ENCODE assay signal across 19 mouse cellular contexts in genomic region chr3:19056623-19057022, GRCm38 (mm10).
DNase-seq lines count a peak whose midpoint lies in the region; ATAC-seq lines count a peak whose summit lies in the region.
"Had no signal": no experiment of that assay in that cellular context is flagged by ENCODE, and none has a peak within 500 bp of the region (broad histone marks: within the 10 kb centered on the region; RNA-seq: fewer than 3 reads in every experiment).

No protein-coding gene starts in this region.

- no peak overlapping the region for H3K27ac ChIP-seq in heart, embryonic 14.5 days (replicated peaks in 1 of 2; ENCODE audit: control insufficient read depth in 1 of 2, insufficient read depth in 1 of 2, low read depth in 2 of 2, low read length in 2 of 2)
- no peak overlapping the region for H3K27ac ChIP-seq in midbrain, embryonic 15.5 days
- no peak overlapping the region for H3K27ac ChIP-seq in midbrain, embryonic 13.5 days
- H3K27ac ChIP-seq in intestine, embryonic 16.5 days (ENCODE audit: low read length) = no peak overlapping the region
- H3K27ac ChIP-seq: embryonic facial prominence, embryonic 13.5 days; heart, adult 2 months; kidney, postnatal 0 days; liver, embryonic 13.5 days had no signal

- H3K4me3 ChIP-seq in heart, embryonic 14.5 days (ENCODE audit: control insufficient read depth in 1 of 2, insufficient read depth in 1 of 2, low read depth in 1 of 2, low read length in 2 of 2) = no peak overlapping the region
- no peak overlapping the region for H3K4me3 ChIP-seq in midbrain, embryonic 15.5 days
- H3K4me3 ChIP-seq in midbrain, embryonic 13.5 days (replicated peaks) = no peak overlapping the region
- H3K4me3 ChIP-seq in intestine, embryonic 16.5 days (ENCODE audit: low read length) = no peak overlapping the region
- H3K4me3 ChIP-seq: embryonic facial prominence, embryonic 13.5 days; heart, adult 2 months; liver, embryonic 13.5 days; megakaryocyte, embryonic 14.5 days had no signal

- intact Hi-C loops in heart, postnatal 36 days (cut with DNase I) = no loop called here

- H3K27me3 ChIP-seq in heart, embryonic 14.5 days (ENCODE audit: control insufficient read depth, insufficient read depth, low read length) = no peaks in the 10 kb centered on the region
- H3K27me3 ChIP-seq in midbrain, embryonic 15.5 days (replicated peaks) = no peaks in the 10 kb centered on the region
- no peaks in the 10 kb centered on the region for H3K27me3 ChIP-seq in midbrain, embryonic 13.5 days
- H3K27me3 ChIP-seq in intestine, embryonic 16.5 days (replicated peaks; ENCODE audit: control insufficient read depth, insufficient read depth, low read length) = peaks cover 2% of the 10 kb centered on the region; the same call in 1 of the 2 replicates
- H3K27me3 ChIP-seq: CH12.LX; liver, embryonic 13.5 days had no signal

- H3K36me3 ChIP-seq in heart, embryonic 14.5 days (ENCODE audit: control insufficient read depth, insufficient read depth, low read length) = no peaks in the 10 kb centered on the region
- H3K36me3 ChIP-seq in midbrain, embryonic 15.5 days (replicated peaks) = no peaks in the 10 kb centered on the region
- no peaks in the 10 kb centered on the region for H3K36me3 ChIP-seq in midbrain, embryonic 13.5 days
- no peaks in the 10 kb centered on the region for H3K36me3 ChIP-seq in intestine, embryonic 16.5 days (ENCODE audit: control insufficient read depth, insufficient read depth, low read length)
- H3K36me3 ChIP-seq: embryonic facial prominence, embryonic 13.5 days; liver, embryonic 13.5 days had no signal

- whole genome bisulfite sequencing in heart, embryonic 14.5 days = 31% methylated on average over 9 of the region's 9 CpGs
- 11% methylated on average over 9 of the region's 9 CpGs for WGBS in midbrain, embryonic 15.5 days
- WGBS in midbrain, embryonic 13.5 days = 17% methylated on average over 9 of the region's 9 CpGs
- 19% methylated on average over 9 of the region's 9 CpGs for WGBS in intestine, embryonic 16.5 days

- DNase-seq in embryo, embryonic 11 days = peak; percentile 13
- DNase-seq in embryo, embryonic 9.5 days (ENCODE audit: extremely low spot score) = no peak
- no peak for DNase-seq in heart, postnatal 36 days
- DNase-seq in forelimb bud, embryonic 11.5 days (ENCODE audit: low read depth, low spot score) = peak; percentile 6
- DNase-seq: cerebellum, adult 11 months; cerebellum, postnatal 36 days; heart, adult 2 months; kidney, adult 11 months; left cerebral cortex, postnatal 4 days; liver, embryonic 13.5 days; thymus, adult 2 months had no signal

- peaks cover 0 to 3% of the 10 kb centered on the region in 2 experiments; a peak in 2 of 4 replicates for H3K4me1 ChIP-seq in heart, embryonic 14.5 days (ENCODE audit: control insufficient read depth in 2 of 2, insufficient read depth in 2 of 2, low read length in 2 of 2)
- peaks cover 4% of the 10 kb centered on the region; the same call in 1 of the 2 replicates for H3K4me1 ChIP-seq in midbrain, embryonic 15.5 days
- peaks cover 13% of the 10 kb centered on the region; the same call in 1 of the 2 replicates for H3K4me1 ChIP-seq in midbrain, embryonic 13.5 days (replicated peaks)
- no peaks in the 10 kb centered on the region for H3K4me1 ChIP-seq in intestine, embryonic 16.5 days (ENCODE audit: control insufficient read depth, insufficient read depth, low read length)
- H3K4me1 ChIP-seq: embryonic facial prominence, embryonic 13.5 days; liver, embryonic 13.5 days; megakaryocyte, embryonic 14.5 days had no signal

- no peaks in the 10 kb centered on the region for H3K9me3 ChIP-seq in heart, embryonic 14.5 days (ENCODE audit: control insufficient read depth, low read length)
- H3K9me3 ChIP-seq in midbrain, embryonic 15.5 days = no peaks in the 10 kb centered on the region
- H3K9me3 ChIP-seq in midbrain, embryonic 13.5 days = no peaks in the 10 kb centered on the region
- no peaks in the 10 kb centered on the region for H3K9me3 ChIP-seq in intestine, embryonic 16.5 days (ENCODE audit: control insufficient read depth, low read length)
- H3K9me3 ChIP-seq: embryonic facial prominence, embryonic 13.5 days; liver, embryonic 13.5 days; megakaryocyte, embryonic 14.5 days had no signal

- H3K4me2 ChIP-seq in heart, embryonic 14.5 days (ENCODE audit: low read length) = 0 out of 2 replicates have a peak overlapping the region, but pooled peaks have one; percentile 11
- no peak overlapping the region for H3K4me2 ChIP-seq in midbrain, embryonic 15.5 days
- no peak overlapping the region for H3K4me2 ChIP-seq in midbrain, embryonic 13.5 days (replicated peaks)
- H3K4me2 ChIP-seq in intestine, embryonic 16.5 days (ENCODE audit: low read depth, low read length) = no peak overlapping the region
- H3K4me2 ChIP-seq: embryonic facial prominence, embryonic 13.5 days; liver, embryonic 13.5 days had no signal

- ATAC-seq in heart, embryonic 14.5 days (ENCODE audit: insufficient number of reproducible peaks, insufficient read depth, low FRiP score, low read depth) = no peak
- peak; percentile 50; the same call in 1 of the 2 replicates for ATAC-seq in midbrain, embryonic 15.5 days (replicated peaks)
- no peak for ATAC-seq in midbrain, embryonic 13.5 days
- ATAC-seq in intestine, embryonic 16.5 days = no peak

- no peak overlapping the region for H3K9ac ChIP-seq in heart, embryonic 14.5 days (ENCODE audit: low read length)
- no peak overlapping the region for H3K9ac ChIP-seq in midbrain, embryonic 15.5 days
- no peak overlapping the region for H3K9ac ChIP-seq in midbrain, embryonic 13.5 days (replicated peaks)
- no peak overlapping the region for H3K9ac ChIP-seq in intestine, embryonic 16.5 days (ENCODE audit: low read depth, low read length)
- H3K9ac ChIP-seq: embryonic facial prominence, embryonic 13.5 days; liver, embryonic 13.5 days had no signal

Comparison
In these comparisons a context has a peak if more than half of its experiments do, and no peak if none do; other contexts are left out.
1. DNase-seq: peak in embryo, embryonic 11 days (single experiment) and forelimb bud, embryonic 11.5 days (single experiment); none in embryo, embryonic 9.5 days (single experiment) and heart, postnatal 36 days (0 of 2).